Mouse (Mus musculus): Measurements from ENCODE around the gene Ephb1. TPM values are rescaled to one million over a fixed set of nuclear protein-coding genes. Genes with fewer than 3 reads are reported as not detected.
A peak's percentile ranks its signal among the peaks of the same experiment; 100 is the strongest.

Gene Ephb1
- total RNA-seq, 2 experiments from 2014 or later = 15.5 to 22.4 TPM

DNA sequence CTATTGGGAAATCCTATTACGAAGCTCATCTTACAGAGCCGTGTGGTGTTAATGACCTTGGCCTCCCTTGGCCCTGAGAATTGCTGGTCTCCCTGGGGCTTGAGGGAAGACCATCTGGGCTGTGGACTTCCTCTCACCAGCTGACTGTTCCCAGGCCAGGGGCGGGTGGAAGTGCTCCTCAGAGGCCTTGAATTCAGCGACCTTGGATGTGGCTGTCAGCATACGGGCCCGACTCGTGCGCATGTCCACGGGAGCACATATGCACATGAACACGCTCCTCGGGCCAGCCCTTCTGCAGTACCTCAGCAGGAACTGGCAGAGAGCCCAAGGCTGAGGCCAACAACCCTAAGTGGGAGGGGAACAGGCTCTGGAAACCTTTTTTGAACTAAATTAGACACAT, 165.1 kb downstream of the Ephb1 start:
- intact Hi-C loops (cut with DNase I) = no loop called here
- DNase-seq = peak; percentile 34 to 41

DNA sequence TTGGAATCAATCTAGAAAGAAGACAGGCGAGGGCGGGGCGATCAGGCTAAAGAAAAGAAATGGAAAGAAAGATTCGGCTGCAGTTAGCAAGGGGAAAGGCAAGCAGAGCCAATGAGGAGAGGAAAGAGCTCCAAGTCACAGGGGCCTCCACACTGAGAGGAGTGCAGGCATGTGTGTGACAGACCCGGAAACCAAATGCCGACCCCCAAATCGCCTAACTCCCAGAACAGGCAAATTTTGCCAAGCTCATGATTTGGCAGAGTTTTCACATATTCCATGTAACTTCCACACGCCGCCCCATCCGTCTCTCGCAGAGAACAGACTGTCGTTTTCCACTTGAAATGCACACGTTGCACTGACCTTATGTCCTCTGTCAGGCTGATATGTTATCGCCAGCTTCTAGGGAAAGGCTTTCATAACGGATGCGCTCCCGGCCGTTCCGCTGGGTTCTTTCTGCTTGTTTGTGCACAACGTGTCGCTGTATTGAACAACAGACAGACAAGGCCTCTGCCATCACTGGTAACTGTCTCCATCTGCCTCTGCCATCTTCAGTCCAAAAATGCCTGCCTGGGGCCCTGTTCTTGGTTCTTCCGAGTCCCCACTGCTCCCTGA, 170.7 kb downstream of the Ephb1 start:
- no peak for DNase-seq
- intact Hi-C loops (cut with DNase I) = no loop called here

DNA sequence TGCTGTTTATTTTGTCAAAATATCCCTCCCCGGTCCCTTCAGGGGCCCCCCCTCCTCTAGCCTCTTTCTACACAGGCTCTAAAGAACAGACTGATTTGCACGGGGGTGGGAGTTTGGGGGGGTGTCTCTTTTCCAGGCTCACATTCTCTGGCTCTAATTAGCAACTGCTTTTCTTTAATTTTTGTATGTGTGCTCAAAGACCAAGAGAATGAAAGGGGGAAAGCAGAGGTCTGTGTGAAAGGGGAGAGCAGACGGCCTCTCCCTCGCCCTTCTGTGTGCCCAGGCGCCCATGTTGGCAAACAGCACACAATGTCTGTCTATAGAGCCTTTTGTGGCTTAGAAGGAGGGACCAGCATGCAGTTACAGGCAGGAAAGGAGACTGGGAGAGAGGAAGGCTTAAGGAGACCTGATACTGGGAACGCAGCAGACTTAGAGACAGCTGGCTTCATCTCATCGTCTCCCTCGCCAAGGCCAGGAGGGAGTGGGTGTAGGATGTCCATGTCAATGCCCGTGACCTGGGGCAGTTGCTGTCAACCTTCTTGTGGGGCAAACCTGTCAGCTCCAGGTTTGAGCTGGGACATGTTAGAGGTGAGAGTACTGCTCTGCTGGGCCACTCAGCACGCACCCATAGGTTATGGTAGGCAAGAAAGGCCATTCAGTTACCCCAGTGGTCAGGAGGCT, 172.5 kb downstream of the Ephb1 start:
- intact Hi-C loops (cut with DNase I) = no loop called here
- DNase-seq = no peak

DNA sequence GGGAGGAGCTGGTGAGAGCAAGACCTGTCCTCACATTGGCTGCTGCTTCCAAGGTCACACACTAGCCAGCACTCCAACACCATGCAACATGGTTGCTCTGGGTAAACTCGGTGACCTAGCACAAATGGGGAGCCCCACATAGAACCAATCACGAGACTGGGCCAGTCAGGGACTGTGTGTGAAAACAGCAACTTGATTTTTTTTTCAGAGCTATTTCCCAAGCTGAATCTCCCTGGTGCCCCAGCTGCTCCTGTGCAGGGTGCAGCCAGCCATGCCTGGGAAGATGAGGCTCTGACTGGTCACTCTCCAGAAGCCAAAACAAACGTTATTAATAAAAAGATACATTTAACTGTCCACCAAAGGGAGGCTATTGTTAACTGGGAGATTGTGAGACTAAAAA, 173.2 kb downstream of the Ephb1 start:
- intact Hi-C loops (cut with DNase I) = no loop called here

DNA sequence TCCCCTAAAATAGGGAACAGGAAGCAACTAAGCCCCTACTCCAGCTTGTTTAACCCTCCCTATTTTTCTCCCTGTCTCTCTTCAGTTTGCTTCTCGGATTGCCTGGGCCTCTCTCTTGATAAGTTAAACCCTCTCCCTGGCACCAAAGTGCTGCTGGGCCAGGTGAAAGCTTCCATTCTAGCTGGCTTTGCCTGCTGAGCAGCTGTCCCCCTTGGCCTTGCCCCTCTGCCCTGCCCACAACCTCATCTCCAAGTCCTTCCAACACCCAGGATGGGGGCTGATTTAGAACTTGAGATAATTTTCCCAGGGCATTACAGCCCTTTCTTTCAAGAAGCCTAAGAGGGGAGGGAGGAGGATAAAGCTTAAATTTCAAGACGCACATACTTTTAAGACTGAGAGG, 174.0 kb downstream of the Ephb1 start:
- DNase-seq = no peak
- intact Hi-C loops (cut with DNase I) = no loop called here

More for the DNA sequence above, 173.2 kb downstream of the Ephb1 start:
- DNase-seq = no peak

DNA sequence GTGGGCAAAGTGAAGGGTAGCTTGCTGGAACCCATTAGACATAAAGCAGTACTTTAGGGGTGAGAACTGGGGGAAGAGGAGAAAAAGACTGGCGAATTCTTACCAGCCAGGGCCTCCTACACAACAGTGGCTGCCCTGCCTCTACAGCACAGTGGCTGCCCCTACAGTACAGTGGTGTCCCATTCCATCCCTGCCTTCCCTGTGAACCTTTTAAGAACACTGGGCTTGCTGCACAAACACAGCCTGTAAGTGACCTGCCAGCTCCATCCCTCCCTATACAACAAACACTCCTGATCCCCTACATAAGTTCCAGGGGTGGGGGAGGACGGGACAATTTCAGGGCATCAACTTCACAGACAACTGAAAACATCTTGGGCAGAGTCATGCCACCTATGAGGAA, 174.4 kb downstream of the Ephb1 start:
- no peak for DNase-seq
- intact Hi-C loops (cut with DNase I) = no loop called here

DNA sequence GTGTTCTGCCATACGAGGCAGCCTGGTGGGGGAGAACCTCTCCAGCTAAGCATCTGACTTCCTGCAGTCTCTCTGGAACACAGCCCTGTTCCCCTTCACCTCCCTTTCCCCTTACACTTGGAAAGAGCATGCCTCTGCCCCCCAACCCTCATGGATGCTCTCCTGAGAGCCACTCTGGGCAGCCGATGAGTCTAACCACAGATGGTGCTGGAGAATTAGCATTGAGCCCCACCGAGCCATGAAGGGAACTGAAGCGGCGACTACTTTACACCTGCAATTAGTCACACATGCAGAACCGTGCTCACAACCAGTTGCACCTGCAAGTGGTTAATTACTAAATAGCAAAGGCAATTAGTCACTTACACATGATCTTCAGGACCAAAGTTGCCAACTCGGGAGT, 184.8 kb downstream of the Ephb1 start:
- intact Hi-C loops (cut with DNase I) = no loop called here
- no peak for DNase-seq

DNA sequence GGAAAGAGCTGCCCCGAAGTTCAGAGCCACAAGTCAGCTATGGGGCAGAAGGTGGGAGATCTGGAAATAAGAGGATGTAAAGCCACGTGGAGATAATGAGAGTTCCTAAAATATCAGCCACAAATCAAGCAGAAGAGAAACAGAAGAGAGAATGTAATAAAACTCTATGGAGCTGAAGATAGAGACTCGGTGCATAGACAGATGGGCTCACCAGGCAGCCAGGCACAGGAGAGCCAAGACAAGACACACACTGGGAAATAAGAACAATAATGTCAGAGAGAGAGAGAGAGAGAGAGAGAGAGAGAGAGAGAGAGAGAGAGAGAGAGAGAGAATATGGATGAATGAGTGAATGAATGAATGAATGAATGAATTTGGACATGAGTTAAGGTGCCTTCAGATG, 198.6 kb downstream of the Ephb1 start:
- intact Hi-C loops (cut with DNase I) = no loop called here
- DNase-seq = no peak

DNA sequence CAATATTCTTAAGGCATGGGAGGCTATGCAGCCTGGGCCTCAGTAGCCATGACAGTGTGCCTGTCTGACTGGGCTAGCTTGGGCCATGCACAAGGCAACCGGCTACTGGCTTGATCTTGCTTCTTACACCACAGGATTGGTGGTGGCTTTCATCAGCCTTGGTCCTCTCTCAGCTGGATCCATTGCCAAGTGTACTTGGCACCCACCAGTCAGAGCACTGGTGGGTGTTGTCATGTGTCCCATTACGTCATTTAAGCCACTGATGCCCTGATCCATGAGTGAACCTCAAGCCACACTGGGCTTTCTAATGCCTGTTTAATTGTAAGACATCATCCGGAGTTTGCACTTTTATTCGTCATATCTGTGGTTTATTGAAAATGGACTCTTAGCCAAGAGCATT, 215.3 kb downstream of the Ephb1 start:
- no peak for DNase-seq
- intact Hi-C loops (cut with DNase I) = no loop called here

DNA sequence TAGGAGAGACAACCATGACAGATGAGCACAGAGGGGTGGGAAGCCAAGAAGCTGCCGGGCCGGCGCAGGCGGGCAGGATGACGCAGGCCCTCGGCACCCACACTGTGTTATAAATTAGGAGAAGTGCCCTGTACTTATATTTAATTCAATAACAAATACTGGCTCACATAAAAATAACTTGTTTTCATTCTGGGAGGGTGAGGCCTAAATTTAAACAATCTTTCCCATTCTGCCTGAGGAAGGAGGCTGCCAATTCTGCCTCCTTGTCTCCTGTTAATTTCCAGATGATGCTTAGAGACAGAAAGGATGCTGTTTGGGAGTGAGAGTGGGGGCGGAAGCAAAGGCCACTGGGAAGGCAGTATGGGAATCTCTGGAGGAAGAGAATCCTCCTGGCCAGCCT, 215.8 kb downstream of the Ephb1 start:
- intact Hi-C loops (cut with DNase I) = no loop called here
- DNase-seq = no peak

DNA sequence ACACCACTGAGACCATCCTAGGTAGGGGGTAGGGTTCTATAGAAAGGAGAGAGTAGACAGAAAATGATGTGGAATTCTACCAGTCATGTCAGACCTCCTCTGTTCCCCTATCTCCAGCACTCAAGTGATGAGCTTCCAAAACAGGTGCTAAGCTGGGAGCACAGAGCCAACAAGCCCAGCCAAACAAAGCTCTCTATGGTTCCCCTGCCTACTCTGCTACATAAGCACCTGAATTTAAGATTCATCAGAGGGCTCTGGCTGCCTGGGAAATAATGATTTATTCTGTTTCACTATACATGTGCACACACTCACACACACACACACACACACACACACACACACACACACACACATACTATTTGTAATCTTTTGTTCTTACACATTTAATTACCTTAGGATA, 216.3 kb downstream of the Ephb1 start:
- intact Hi-C loops (cut with DNase I) = no loop called here
- no peak for DNase-seq

DNA sequence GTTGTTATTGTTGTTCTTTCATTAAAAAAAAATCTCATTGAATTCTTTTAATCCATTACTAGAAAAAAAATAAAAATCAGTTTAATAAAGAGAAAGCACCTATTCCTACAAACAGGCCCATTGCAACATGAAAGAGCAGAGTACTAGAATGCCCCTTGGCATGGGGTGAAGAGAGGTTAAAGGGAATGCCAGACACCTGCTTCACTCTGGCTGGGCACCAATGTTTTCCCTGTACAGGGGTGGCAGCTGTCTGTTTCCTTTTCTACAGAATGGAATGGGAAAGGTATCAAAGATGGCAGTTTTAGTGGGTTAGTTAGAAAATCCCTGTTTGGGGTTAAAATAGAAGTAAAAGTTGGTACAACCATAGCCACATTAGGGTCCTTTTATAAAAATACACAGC, 224.0 kb downstream of the Ephb1 start:
- DNase-seq = no peak
- intact Hi-C loops (cut with DNase I) = no loop called here

DNA sequence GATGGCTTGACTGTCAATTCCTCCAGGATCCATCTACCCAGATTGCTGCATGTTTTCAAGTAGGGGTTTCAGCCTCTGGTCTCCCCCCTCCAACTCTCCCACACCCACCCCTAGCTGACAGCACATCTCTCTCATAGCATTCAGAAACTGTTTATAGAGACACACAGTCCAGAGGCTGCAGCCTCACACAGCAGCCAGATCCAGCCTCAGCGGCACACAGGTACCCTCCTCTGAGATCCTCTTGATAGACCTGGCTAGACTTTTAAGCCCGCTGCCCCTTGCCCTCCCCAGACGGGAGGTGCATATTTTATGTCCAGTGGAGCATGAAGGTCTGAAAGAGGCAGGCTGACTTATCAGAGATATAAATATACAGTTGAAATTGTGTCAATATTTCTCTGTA, 228.0 kb downstream of the Ephb1 start:
- DNase-seq = no peak
- intact Hi-C loops (cut with DNase I) = no loop called here

DNA sequence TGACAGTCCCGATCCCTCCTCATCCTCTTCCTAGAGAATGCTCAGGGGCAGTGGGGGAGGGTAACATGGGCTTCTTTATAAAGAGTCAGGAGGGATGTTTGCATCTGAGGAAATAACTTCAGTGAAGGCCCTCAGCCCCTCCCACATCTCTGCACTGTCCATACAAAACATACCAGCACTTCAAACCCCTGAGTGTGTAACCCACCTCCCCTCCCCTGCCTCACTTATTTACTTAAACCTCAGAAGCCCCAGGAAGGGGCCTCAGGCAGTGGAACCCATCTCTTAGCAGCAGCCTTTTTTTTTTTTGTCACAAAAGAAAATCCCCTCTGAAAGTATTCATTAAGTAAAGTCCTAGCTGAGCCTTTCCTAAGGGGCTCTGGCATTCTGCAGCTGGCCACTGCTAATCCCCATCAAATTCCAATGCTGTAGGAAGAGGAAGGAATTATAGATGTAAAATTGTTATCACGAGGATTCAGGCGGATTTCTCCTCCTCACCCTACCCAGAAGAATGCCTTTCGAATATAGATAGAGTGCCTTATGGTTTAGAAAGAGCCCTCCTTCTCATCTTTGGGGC, 231.5 kb downstream of the Ephb1 start:
- intact Hi-C loops (cut with DNase I) = no loop called here
- no peak for DNase-seq

DNA sequence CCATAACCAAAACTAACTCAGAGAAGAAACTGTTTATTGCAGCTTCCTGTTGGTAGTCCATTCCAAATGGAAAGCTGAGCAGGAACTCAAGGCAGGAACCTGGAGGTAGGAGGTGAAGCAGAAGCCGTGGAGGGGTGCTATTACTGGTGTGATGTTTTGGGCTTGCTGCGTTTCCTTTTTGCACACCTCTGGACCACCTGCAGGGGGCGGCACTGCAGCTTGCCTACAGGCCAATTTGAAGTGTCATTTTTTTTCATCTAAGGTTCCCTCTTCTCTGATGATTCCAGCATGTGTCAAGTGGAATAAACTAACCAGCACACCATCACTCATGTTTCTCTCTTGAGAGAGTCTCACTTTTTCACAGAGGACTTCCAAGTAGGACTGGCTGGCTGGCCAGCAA, 235.1 kb downstream of the Ephb1 start:
- intact Hi-C loops (cut with DNase I) = no loop called here
- DNase-seq = no peak

DNA sequence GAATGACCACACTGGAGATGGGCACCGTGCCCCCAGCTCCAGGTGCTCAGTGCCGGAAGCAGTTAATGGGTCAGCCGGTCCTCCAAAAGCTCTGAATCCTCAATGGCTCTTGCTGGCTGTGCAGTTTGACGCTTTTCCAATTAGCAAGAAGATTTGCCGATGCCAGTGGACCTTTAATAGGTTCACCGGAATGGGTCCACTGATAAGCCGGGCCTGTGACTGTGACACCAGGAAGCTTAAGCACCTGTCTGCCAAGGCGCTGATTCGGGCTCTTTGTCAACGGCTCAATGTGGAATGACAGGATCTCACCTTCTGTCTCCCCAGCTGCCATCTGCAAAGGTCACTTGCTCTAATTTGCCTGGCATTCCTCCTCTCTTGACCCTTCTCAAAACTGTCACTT, 239.2 kb downstream of the Ephb1 start:
- intact Hi-C loops (cut with DNase I) = no loop called here
- DNase-seq = no peak

DNA sequence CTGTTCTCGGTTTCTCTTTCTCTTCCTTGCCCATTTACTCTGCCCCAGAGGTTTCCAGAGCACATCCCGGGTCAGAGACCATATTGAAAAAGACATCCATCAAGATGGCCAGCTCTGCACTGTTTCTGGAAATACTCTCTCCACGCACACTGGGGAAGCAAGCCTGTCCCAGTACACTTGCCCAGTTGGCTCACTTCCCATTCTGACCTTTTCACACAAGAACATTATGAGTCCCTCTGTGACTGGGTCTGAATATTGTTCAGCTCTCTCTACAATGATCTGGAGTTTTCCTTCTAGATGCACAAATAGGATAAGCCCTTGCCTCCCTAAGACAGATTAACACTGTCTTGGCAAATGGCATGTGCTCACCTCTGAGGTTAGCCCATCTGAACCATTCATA, 243.0 kb downstream of the Ephb1 start:
- intact Hi-C loops (cut with DNase I) = no loop called here
- DNase-seq = no peak

DNA sequence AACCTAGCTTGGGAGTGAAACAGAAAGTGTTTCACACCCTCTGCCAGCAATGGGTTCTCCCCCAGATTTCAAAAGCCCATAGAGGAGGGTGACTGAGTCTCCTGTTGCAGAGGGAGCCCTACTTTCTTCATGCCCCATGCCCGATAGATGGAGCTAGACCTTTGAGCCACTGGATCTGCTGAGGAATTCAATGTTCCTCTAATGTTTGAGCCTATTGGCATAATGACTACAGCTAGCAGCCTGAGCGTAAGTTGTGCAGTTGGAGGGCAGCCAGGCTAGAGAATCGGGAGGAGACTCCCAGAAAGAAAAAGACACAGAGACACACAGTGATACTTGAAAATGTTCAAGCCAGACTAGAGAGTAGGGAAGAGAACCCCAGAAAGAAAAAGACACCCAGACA, 246.5 kb downstream of the Ephb1 start:
- intact Hi-C loops (cut with DNase I) = no loop called here
- no peak for DNase-seq

DNA sequence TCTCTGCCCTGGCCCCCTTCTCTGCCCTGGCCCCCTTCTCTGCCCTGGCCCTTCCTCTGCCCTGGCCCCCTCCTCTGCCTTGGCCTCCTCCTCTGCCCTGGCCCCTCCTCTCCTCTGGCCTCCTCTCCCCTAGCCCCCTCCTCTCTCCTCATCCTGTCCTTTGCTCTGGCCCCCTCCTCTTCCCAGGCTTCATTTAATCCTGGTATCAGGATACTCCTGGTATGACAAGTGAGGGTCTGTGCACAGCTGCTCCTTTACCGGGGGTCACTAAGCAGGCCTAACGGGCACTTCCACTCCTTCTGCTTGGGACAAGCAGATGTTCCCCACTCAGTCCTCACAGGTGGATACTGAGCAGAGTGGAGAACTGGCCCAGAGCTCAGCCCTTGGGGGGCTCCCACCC, 247.3 kb downstream of the Ephb1 start:
- intact Hi-C loops (cut with DNase I) = no loop called here
- no peak for DNase-seq

DNA sequence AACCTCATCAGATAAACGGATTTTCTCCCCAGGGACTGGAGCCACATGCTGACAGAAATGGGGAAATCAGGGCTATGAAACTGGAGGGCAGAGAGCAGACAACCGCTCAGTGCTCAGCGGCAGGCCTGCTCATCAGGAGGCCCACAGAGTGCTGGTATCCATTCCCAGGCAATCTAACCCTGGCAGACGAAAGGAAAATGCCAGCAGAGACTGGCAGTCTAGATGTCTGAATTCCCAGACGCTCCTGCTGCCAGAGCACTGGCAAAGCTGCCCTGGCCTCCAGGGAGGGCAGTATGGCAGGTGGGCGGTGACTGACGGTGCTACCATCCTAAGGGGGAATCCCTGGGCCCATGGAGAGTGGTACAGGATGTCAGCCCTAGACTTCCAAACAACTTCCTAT, 257.7 kb downstream of the Ephb1 start:
- DNase-seq = no peak
- intact Hi-C loops (cut with DNase I) = no loop called here

DNA sequence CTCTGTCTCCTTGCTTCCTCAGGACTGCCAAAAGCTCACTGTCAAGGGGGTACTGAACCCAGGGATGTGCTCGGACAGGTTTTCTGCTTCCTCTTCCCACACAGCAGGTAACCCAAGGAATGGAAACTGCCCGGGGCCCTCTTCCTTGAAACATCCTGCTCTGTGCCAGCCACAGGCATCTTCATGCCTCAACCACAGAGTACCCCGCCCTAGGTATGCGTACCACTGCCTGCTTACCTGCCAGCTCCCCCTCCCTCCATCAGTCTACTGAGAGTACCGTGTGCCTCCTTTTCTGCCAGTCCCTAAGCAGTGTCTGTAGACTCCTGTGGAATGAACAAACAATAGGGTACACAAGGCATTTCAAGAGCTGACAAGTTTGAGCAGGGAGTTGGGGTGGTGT, 265.9 kb downstream of the Ephb1 start:
- intact Hi-C loops (cut with DNase I) = no loop called here
- DNase-seq = no peak

DNA sequence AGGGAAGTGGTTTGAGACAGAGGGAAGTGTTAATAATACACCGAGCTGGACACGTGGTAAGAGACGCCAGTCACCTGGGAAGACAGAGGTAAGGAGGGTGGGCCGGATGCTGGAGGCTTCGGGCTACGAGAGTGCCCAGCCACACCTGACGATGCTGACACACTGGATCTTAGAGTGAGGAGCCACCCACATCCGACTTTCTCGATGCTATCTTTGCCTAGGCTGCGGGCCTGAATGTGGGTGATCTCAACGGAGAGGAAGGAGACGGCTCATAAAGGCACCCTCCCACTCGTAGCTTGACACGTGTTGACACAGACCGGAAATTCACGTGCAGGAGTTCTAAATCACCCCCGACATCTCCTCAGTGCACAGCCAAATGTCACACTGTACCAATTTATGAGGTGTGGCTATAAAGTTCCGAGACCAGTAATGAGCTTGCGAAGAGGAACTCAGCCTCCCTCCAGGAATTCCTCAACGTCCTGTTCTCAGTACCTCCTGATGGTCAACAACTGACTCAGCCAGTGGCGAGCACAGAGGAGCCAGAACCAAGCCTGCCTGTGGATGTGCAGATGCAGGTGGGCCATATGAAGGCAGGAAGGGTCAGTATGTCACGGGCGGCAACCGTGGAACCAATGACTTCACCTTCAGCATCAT, 268.3 kb downstream of the Ephb1 start:
- DNase-seq = no peak
- intact Hi-C loops (cut with DNase I) = no loop called here
